Mouse (Mus musculus) hindbrain, embryonic 11.5 days (tissue): Measurements from ENCODE around the gene Ergic1. TPM values are rescaled to one million over a fixed set of nuclear protein-coding genes. Genes with fewer than 3 reads are reported as not detected.

Experiments
- ATAC-seq: fragments of 200-750 bp; cut with Nextera tagmentation; 2 replicates; pipeline ENCODE4 v1.8.0; 2017; ENCODE audit warnings: mild to moderate bottlenecking, moderate TSS enrichment, moderate library complexity; ENCODE audit not compliant: low FRiP score
- DNase-seq: peaks from one replicate; pipeline ENCODE4 v3.0.0-alpha.2; 2015; ENCODE audit warnings: low spot score
- H3K27ac ChIP-seq: fragments of 300-500 bp; sonication (generic); 2 replicates; pipeline ENCODE4 v1.5.1; 2014; ENCODE audit warnings: mild to moderate bottlenecking, low read depth, low read length
- H3K27me3 ChIP-seq: fragments of 300-500 bp; sonication (generic); 2 replicates; pipeline ENCODE4 v1.6.1; 2014; ENCODE audit warnings: mild to moderate bottlenecking, low read length, moderate library complexity, mixed read lengths; ENCODE audit not compliant: control insufficient read depth, insufficient read depth
- H3K36me3 ChIP-seq: fragments of 300-500 bp; sonication (generic); 2 replicates; pipeline ENCODE4 v1.6.1; 2014; ENCODE audit warnings: mild to moderate bottlenecking, low read length, moderate library complexity, mixed read lengths; ENCODE audit not compliant: control insufficient read depth, insufficient read depth
- H3K4me1 ChIP-seq: fragments of 300-500 bp; sonication (generic); replicated peaks from 2 replicates; pipeline ENCODE4 v1.6.1; 2014; ENCODE audit warnings: low read length, mixed read lengths; ENCODE audit not compliant: control insufficient read depth, insufficient read depth
- H3K4me2 ChIP-seq: fragments of 300-500 bp; sonication (generic); replicated peaks from 2 replicates; pipeline ENCODE4 v1.6.1; 2014; ENCODE audit warnings: mild to moderate bottlenecking, low read depth, low read length
- H3K4me3 ChIP-seq: fragments of 300-500 bp; sonication (generic); 2 replicates; pipeline ENCODE4 v1.5.1; 2014; ENCODE audit warnings: low read depth, low read length
- H3K9ac ChIP-seq: fragments of 300-500 bp; sonication (generic); 2 replicates; pipeline ENCODE4 v1.6.1; 2014; ENCODE audit warnings: low read depth, low read length
- H3K9me3 ChIP-seq: fragments of 300-500 bp; sonication (generic); 2 replicates; pipeline ENCODE4 v1.6.1; 2016; ENCODE audit warnings: low read length; ENCODE audit not compliant: control insufficient read depth
- WGBS: fragments of 180-500 bp; shearing (Covaris S2); extraction: QIAGEN DNeasy Blood & Tissue Kit; methylation state at CpG from one replicate; pipeline ENCODE4 v1.1.7; 2014; 5-methylcytosine and 5-hydroxymethylcytosine counted together
- polyA plus RNA-seq: library from polyadenylated mRNA; unstranded; fragments of >200 nt; fragmentation: Nextera tagmentation; extraction: Ambion mirVana; gene quantifications from 2 replicates; pipeline ENCODE4 v1.2.1, GENCODE M21; 2014

The Ergic1 gene
- polyA plus RNA-seq, 1 experiment from 2014 or later = 119 TPM

DNA sequence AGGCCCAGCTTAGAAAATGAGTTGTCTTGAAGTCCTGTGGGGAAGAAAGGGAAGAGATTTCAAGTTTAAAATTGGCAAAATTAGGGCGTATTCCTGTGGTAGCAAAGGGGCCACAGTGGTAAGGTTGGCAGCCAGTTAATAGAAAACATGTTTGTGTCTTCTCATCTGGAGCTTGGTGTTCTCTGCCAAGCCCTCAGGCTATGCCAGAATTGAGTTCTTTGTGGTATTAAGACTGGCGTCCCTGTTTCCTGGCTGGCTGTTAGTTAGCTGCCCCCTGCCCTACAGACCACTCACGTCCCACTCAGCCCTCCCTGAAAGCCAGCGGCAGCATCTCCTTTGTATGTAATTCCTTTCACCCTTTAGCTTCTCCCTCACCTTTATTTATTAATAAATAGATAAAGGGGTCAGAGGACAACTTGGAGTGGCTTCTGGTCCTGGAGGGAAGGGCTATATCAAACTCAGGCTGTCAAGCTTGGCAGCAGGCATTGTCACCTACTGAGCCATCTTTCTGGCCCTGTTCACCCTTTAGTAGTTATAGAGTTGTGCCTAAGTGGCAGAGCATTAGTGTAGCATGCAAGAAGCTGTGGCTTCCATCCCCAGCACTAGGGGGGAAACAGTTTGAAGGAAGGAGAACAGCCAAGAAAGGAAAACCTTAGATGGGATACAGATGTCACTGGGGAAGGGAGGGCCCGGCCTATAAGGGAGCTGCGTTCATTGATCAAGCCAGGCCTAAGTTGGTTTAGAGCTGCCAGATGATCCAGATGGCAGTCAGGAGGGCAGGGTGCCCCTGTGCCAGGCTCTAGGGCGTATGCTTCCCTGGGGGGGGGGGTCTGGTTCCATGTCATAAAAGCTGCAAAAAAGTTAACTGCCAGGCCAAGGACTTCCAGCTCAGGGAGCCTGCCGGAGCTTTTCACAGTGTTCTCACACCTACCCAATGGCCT lies 127.8 kb downstream of the Ergic1 start:
- no peak overlapping the region for H3K4me3 ChIP-seq
- 85% methylated on average over 8 of the region's 8 CpGs for WGBS
- H3K9me3 ChIP-seq = no peaks in the 10 kb centered on the region
- no peak overlapping the region for H3K27ac ChIP-seq
- no peaks in the 10 kb centered on the region for H3K27me3 ChIP-seq
- ATAC-seq (no peak), DNase-seq (no peak)
- no peaks in the 10 kb centered on the region for H3K4me1 ChIP-seq
- no peak overlapping the region for H3K4me2 ChIP-seq
- no peak overlapping the region for H3K9ac ChIP-seq
- H3K36me3 ChIP-seq = no peaks in the 10 kb centered on the region

GRCm38 (mm10) chr17:26689810-26690209 lies 128.5 kb downstream of the Ergic1 start:
- no peak overlapping the region for H3K9ac ChIP-seq
- no peaks in the 10 kb centered on the region for H3K27me3 ChIP-seq
- H3K27ac ChIP-seq = no peak overlapping the region
- no peaks in the 10 kb centered on the region for H3K36me3 ChIP-seq
- no peak overlapping the region for H3K4me3 ChIP-seq
- H3K4me1 ChIP-seq = no peaks in the 10 kb centered on the region
- H3K4me2 ChIP-seq = no peak overlapping the region
- no peak for ATAC-seq
- no peaks in the 10 kb centered on the region for H3K9me3 ChIP-seq
- WGBS = 88% methylated on average over 2 of the region's 2 CpGs
- DNase-seq = no peak

DNA sequence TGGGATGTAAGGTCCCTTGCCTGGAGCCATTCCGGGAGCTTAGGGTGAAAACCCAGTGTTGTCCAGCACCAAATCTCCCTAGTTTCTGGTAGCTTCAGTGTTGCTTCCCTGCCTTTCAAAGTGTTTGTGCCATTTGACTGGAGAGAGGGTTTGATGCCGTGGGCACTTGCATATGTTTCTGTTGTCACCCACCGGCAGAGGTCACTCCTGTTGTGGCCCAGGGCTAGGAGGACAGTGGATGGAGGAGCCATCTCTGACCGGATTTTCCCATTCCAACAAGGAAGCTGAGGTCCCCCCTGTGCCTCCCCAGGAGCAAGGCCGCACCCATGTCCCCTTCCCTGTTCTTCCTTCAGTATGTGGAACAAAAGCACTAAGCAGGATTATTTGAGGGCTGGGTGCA lies 128.9 kb downstream of the Ergic1 start:
- Histone ChIP-seq H3K4me3 (no peak overlapping the region), H3K9ac (no peak overlapping the region), H3K4me1 (no peaks in the 10 kb centered on the region), H3K4me2 (no peak overlapping the region), H3K27ac (no peak overlapping the region), H3K36me3 (no peaks in the 10 kb centered on the region), H3K9me3 (no peaks in the 10 kb centered on the region), H3K27me3 (no peaks in the 10 kb centered on the region)
- no peak for ATAC-seq
- DNase-seq = no peak
- 90% methylated on average over 5 of the region's 5 CpGs for WGBS

- DNase-seq (no peak), ATAC-seq (no peak)
- H3K4me2 ChIP-seq = no peak overlapping the region
- H3K4me3 ChIP-seq = no peak overlapping the region
- no peak overlapping the region for H3K27ac ChIP-seq
- H3K9ac ChIP-seq = no peak overlapping the region
- H3K4me1 ChIP-seq = no peaks in the 10 kb centered on the region
- H3K9me3 ChIP-seq = no peaks in the 10 kb centered on the region
- H3K36me3 ChIP-seq = no peaks in the 10 kb centered on the region
- 92% methylated on average over 7 of the region's 7 CpGs for WGBS
- no peaks in the 10 kb centered on the region for H3K27me3 ChIP-seq
These were observed 129.8 kb downstream of the Ergic1 start for GRCm38 (mm10) chr17:26691110-26691509.

GRCm38 (mm10) chr17:26693424-26693823 lies 132.1 kb downstream of the Ergic1 start:
- Histone ChIP-seq H3K9me3 (no peaks in the 10 kb centered on the region), H3K36me3 (no peaks in the 10 kb centered on the region), H3K9ac (no peak overlapping the region), H3K4me2 (no peak overlapping the region), H3K4me3 (no peak overlapping the region), H3K27ac (no peak overlapping the region), H3K27me3 (no peaks in the 10 kb centered on the region), H3K4me1 (no peaks in the 10 kb centered on the region)
- WGBS = 83% methylated on average over 7 of the region's 7 CpGs
- DNase-seq = no peak
- ATAC-seq = no peak

DNA sequence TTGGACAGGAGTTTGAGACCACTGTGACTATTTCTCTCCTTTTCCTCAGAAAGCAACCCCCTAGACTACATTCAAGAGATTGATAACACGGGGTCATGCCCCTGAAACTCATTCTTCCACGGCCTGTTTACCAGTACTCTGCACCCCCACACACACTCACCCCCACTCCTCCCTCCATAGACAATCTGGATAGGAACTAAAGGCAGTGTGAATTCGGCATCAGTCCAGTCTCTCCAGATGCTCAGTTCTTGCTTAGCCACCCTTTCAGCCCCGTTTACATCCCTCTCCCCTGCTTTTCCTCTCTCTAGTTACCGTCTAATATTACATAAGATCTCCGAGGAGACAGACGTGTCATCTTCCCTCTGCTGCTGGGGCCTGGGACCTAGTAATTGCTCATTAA lies 132.9 kb downstream of the Ergic1 start:
- Histone ChIP-seq H3K9me3 (no peaks in the 10 kb centered on the region), H3K27ac (no peak overlapping the region), H3K36me3 (0 out of 2 replicates have a peak, but pooled peaks cover 2% of the 10 kb centered on the region), H3K4me2 (no peak overlapping the region), H3K27me3 (no peaks in the 10 kb centered on the region), H3K4me3 (no peak overlapping the region), H3K4me1 (no peaks in the 10 kb centered on the region), H3K9ac (no peak overlapping the region)
- no peak for DNase-seq
- 80% methylated on average over 7 of the region's 7 CpGs for WGBS
- ATAC-seq = no peak

- no peaks in the 10 kb centered on the region for H3K4me1 ChIP-seq
- H3K4me2 ChIP-seq = no peak overlapping the region
- no peak overlapping the region for H3K27ac ChIP-seq
- ATAC-seq (no peak), DNase-seq (no peak)
- WGBS = 89% methylated on average over 3 of the region's 3 CpGs
- H3K27me3 ChIP-seq = no peaks in the 10 kb centered on the region
- H3K9me3 ChIP-seq = no peaks in the 10 kb centered on the region
- H3K36me3 ChIP-seq = 0 out of 2 replicates have a peak, but pooled peaks cover 2% of the 10 kb centered on the region
- H3K4me3 ChIP-seq = no peak overlapping the region
- H3K9ac ChIP-seq = no peak overlapping the region
These were observed 133.9 kb downstream of the Ergic1 start for GRCm38 (mm10) chr17:26695193-26695592.

DNA sequence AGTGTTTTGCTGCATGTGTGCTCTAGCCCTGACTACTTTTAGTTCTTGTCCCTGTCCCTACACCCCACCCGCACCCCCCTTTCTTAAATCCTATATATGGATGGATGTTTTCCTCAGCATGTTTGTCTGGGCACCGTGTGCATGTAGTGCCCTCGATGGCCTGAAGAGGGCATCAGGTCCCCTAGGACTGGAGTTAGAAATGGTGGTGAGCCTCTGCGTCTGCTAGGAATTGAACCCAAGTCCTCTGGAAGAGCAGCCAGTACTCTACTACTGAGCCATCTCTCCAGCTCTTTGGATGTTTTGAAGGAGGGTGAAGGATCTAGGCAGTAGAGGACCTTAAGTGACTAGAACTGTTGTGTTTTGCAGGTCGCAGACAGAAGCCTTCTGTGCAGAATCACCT lies 137.6 kb downstream of the Ergic1 start:
- Histone ChIP-seq H3K27me3 (no peaks in the 10 kb centered on the region), H3K36me3 (0 out of 2 replicates have a peak, but pooled peaks cover 2% of the 10 kb centered on the region), H3K4me3 (no peak overlapping the region), H3K4me2 (no peak overlapping the region), H3K27ac (no peak overlapping the region), H3K4me1 (no peaks in the 10 kb centered on the region), H3K9ac (no peak overlapping the region), H3K9me3 (no peaks in the 10 kb centered on the region)
- DNase-seq (peak; percentile 28), ATAC-seq (no peak)
- 86% methylated on average over 5 of the region's 5 CpGs for WGBS
